Mouse (Mus musculus) heart, postnatal 0 days (tissue): ENCODE results near the gene Rbfox3.

Experiments
- CTCF ChIP-seq: IDR thresholded peaks from 2 replicates; pipeline ENCODE4 v1.5.1; 2016; ENCODE audit warnings: antibody characterized with exemption, control low read depth, low read depth
- EP300 ChIP-seq: IDR thresholded peaks from 2 replicates; pipeline ENCODE4 v1.6.1; 2016; ENCODE audit warnings: antibody characterized with exemption, low read depth

DNA sequence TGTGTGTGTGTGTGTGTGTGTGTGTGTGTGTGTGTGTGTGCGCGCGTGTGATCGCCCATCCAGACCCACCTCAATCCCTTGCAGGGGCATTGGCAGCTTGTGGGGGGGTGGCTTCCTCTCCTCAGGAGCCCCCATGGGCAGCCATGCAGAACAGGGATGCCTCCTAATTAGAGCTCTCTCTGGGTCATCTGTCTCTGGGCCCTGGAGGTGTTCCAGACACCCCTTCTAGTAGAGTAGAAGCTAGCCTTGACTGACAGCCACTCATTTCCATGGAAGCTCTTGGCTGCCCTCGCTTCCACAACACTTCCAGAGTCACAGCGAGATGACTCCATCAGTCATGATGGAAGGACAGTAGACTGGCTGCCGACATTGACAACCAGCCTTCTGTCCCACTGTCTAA is 140.6 kb downstream of the Rbfox3 start:
- TF ChIP-seq CTCF (no peak), EP300 (no peak)
